9 mouse cellular contexts compared by ENCODE assay signal in the genomic region with DNA sequence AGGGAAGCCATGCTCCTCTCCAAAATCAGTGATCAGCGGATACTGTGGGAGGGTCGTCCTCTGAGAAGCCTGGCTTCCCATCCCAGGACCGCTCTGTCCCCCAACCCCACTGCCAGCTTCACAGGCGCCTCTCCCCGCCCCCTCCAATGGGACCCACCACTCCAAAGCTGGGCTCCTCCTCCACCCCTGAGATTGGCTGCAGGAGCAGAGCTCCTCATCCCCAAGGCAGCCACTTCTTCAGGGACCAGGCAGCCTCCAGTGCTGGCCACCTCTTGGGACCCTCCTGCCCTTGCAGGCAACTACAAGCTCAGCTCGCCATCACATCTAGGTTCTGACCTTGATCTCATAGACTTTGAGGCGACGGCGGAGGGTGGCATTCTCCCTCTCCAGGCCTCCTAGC. TPM values are rescaled to one million over a fixed set of nuclear protein-coding genes. Genes with fewer than 3 reads are reported as not detected.
A peak's percentile ranks its signal among the peaks of the same experiment; 100 is the strongest.
DNase-seq lines count a peak whose midpoint lies in the region; ATAC-seq lines count a peak whose summit lies in the region.
"Had no signal": no experiment of that assay in that cellular context is flagged by ENCODE, and none has a peak within 500 bp of the region (broad histone marks: within the 10 kb centered on the region; RNA-seq: fewer than 3 reads in every experiment).

No protein-coding gene starts in this region.

- H3K9me3 ChIP-seq in kidney, embryonic 16.5 days (ENCODE audit: low read length), result no peaks in the 10 kb centered on the region
- H3K9me3 ChIP-seq in embryonic facial prominence, embryonic 14.5 days (ENCODE audit: control insufficient read depth, low read length), result no peaks in the 10 kb centered on the region
- no peaks in the 10 kb centered on the region for H3K9me3 ChIP-seq in intestine, embryonic 14.5 days (ENCODE audit: control insufficient read depth, low read length)
- no peaks in the 10 kb centered on the region for H3K9me3 ChIP-seq in midbrain, embryonic 15.5 days

- H3K9ac ChIP-seq in kidney, embryonic 16.5 days (replicated peaks; ENCODE audit: low read length), result peak overlapping the region; percentile 76
- peak overlapping the region; percentile 81; the same call in 1 of the 2 replicates for H3K9ac ChIP-seq in embryonic facial prominence, embryonic 14.5 days (ENCODE audit: low read depth, low read length)
- H3K9ac ChIP-seq in intestine, embryonic 14.5 days (ENCODE audit: low read length), result no peak overlapping the region
- H3K9ac ChIP-seq in midbrain, embryonic 15.5 days, result 0 out of 2 replicates have a peak overlapping the region, but pooled peaks have one; percentile 2

- H3K4me3 ChIP-seq in kidney, embryonic 16.5 days (ENCODE audit: low read length), result peak overlapping the region; percentile 78
- H3K4me3 ChIP-seq in embryonic facial prominence, embryonic 14.5 days (ENCODE audit: low read depth, low read length), result peak overlapping the region; percentile 76
- peak overlapping the region; percentile 49; the same call in 1 of the 2 replicates for H3K4me3 ChIP-seq in intestine, embryonic 14.5 days (ENCODE audit: low read depth, low read length)
- H3K4me3 ChIP-seq in midbrain, embryonic 15.5 days, result peak overlapping the region; percentile 75; the same call in 1 of the 2 replicates

- peak overlapping the region; percentile 90 for H3K4me2 ChIP-seq in kidney, embryonic 16.5 days (replicated peaks; ENCODE audit: low read depth, low read length)
- H3K4me2 ChIP-seq in embryonic facial prominence, embryonic 14.5 days (ENCODE audit: low read depth, low read length), result peak overlapping the region; percentile 83
- peak overlapping the region; percentile 87 for H3K4me2 ChIP-seq in intestine, embryonic 14.5 days (ENCODE audit: low read length)
- peak overlapping the region; percentile 78 for H3K4me2 ChIP-seq in midbrain, embryonic 15.5 days

- peaks cover 7% of the 10 kb centered on the region; the same call in 1 of the 2 replicates for H3K36me3 ChIP-seq in kidney, embryonic 16.5 days (ENCODE audit: insufficient read depth, low read length)
- H3K36me3 ChIP-seq in embryonic facial prominence, embryonic 14.5 days (ENCODE audit: control insufficient read depth, insufficient read depth, low read length), result peaks cover 37% of the 10 kb centered on the region
- peaks cover 9% of the 10 kb centered on the region; the same call in 1 of the 2 replicates for H3K36me3 ChIP-seq in intestine, embryonic 14.5 days (ENCODE audit: control insufficient read depth, insufficient read depth, low read length)
- peaks cover 4% of the 10 kb centered on the region; the same call in 1 of the 2 replicates for H3K36me3 ChIP-seq in midbrain, embryonic 15.5 days (replicated peaks)

- DNase-seq in kidney, postnatal 10 days, result no peak
- no peak for DNase-seq in embryonic facial prominence, embryonic 14.5 days (ENCODE audit: low spot score)
- DNase-seq in intestine, embryonic 14.5 days (ENCODE audit: low spot score), result no peak
- DNase-seq in Muller cell, postnatal 12 days (ENCODE audit: inconsistent ontology term), result no peak
- no peak for DNase-seq in cerebellum, postnatal 36 days
- no peak for DNase-seq in yolk sac, embryonic 10.5 days (ENCODE audit: low spot score)

- ATAC-seq in kidney, embryonic 16.5 days (ENCODE audit: low FRiP score, low TSS enrichment), result no peak
- no peak for ATAC-seq in embryonic facial prominence, embryonic 14.5 days (ENCODE audit: low read depth)
- no peak for ATAC-seq in intestine, embryonic 14.5 days (replicated peaks; ENCODE audit: low FRiP score, low TSS enrichment, low read depth)
- no peak for ATAC-seq in midbrain, embryonic 15.5 days (replicated peaks)
- ATAC-seq: inflammation-experienced regulatory T-cells, adult 6 months had no signal

- 0 out of 2 replicates have a peak, but pooled peaks cover 3% of the 10 kb centered on the region for H3K27me3 ChIP-seq in kidney, embryonic 16.5 days (ENCODE audit: insufficient read depth, low read length)
- H3K27me3 ChIP-seq in embryonic facial prominence, embryonic 14.5 days (replicated peaks; ENCODE audit: control insufficient read depth, insufficient read depth, low read length), result no peaks in the 10 kb centered on the region
- H3K27me3 ChIP-seq in intestine, embryonic 14.5 days (replicated peaks; ENCODE audit: control insufficient read depth, insufficient read depth, low read length), result no peaks in the 10 kb centered on the region
- H3K27me3 ChIP-seq in midbrain, embryonic 15.5 days (replicated peaks), result no peaks in the 10 kb centered on the region

- 25% methylated on average over 9 of the region's 9 CpGs for WGBS in kidney, embryonic 16.5 days
- WGBS in embryonic facial prominence, embryonic 14.5 days, result 39% methylated on average over 9 of the region's 9 CpGs
- 35% methylated on average over 9 of the region's 9 CpGs for WGBS in intestine, embryonic 14.5 days
- 33% methylated on average over 9 of the region's 9 CpGs for WGBS in midbrain, embryonic 15.5 days

- peak overlapping the region; percentile 83 for H3K27ac ChIP-seq in kidney, embryonic 16.5 days (ENCODE audit: low read length)
- H3K27ac ChIP-seq in embryonic facial prominence, embryonic 14.5 days (replicated peaks; ENCODE audit: low read depth, low read length), result 0 out of 2 replicates have a peak overlapping the region, but pooled peaks have one; percentile 93
- no peak overlapping the region; the same call in 1 of the 2 replicates for H3K27ac ChIP-seq in intestine, embryonic 14.5 days (ENCODE audit: low read depth)
- 0 out of 2 replicates have a peak overlapping the region, but pooled peaks have one; percentile 95 for H3K27ac ChIP-seq in midbrain, embryonic 15.5 days

- peaks cover 33% of the 10 kb centered on the region for H3K4me1 ChIP-seq in kidney, embryonic 16.5 days (ENCODE audit: insufficient read depth, low read length)
- H3K4me1 ChIP-seq in embryonic facial prominence, embryonic 14.5 days (ENCODE audit: control insufficient read depth, insufficient read depth, low read length), result peaks cover 8% of the 10 kb centered on the region
- peaks cover 26% of the 10 kb centered on the region for H3K4me1 ChIP-seq in intestine, embryonic 14.5 days (replicated peaks; ENCODE audit: control insufficient read depth, insufficient read depth, low read length)
- H3K4me1 ChIP-seq in midbrain, embryonic 15.5 days, result peaks cover 29% of the 10 kb centered on the region

RNA-seq across cellular contexts. Expression of gene Tbkbp1, which starts 2.3 kb away (rescaled TPM):
- polyA plus RNA-seq in kidney, embryonic 16.5 days (2015; fragmentation: Nextera tagmentation; extraction: Ambion mirVana), result 4.0 TPM in 2 replicates
- 7.6 TPM in 2 replicates for polyA plus RNA-seq in embryonic facial prominence, embryonic 14.5 days (2014; fragmentation: Nextera tagmentation; extraction: Ambion mirVana)
- polyA plus RNA-seq in intestine, embryonic 14.5 days (2014; fragmentation: Nextera tagmentation; extraction: Ambion mirVana), result 3.2 and 3.9 TPM in 2 replicates
- polyA plus RNA-seq in midbrain, embryonic 15.5 days (2015; fragmentation: Nextera tagmentation; extraction: Ambion mirVana), result 11.7 and 12.1 TPM in 2 replicates

RNA-seq across cellular contexts. Expression of gene Tbx21, which starts 33.9 kb away (rescaled TPM):
- polyA plus RNA-seq in kidney, embryonic 16.5 days (2015; fragmentation: Nextera tagmentation; extraction: Ambion mirVana), result 0.14 and 0.24 TPM in 2 replicates
- polyA plus RNA-seq in embryonic facial prominence, embryonic 14.5 days (2014; fragmentation: Nextera tagmentation; extraction: Ambion mirVana), result 0.13 and 0.26 TPM in 2 replicates
- 0.07 TPM in 1 of 2 replicates, not detected in the other for polyA plus RNA-seq in intestine, embryonic 14.5 days (2014; fragmentation: Nextera tagmentation; extraction: Ambion mirVana)
- 0.13 and 0.19 TPM in 2 replicates for polyA plus RNA-seq in midbrain, embryonic 15.5 days (2015; fragmentation: Nextera tagmentation; extraction: Ambion mirVana)

RNA-seq across cellular contexts. Expression of gene Kpnb1, which starts 38.7 kb away (rescaled TPM):
- 51.0 and 54.6 TPM in 2 replicates for polyA plus RNA-seq in kidney, embryonic 16.5 days (2015; fragmentation: Nextera tagmentation; extraction: Ambion mirVana)
- 59.8 and 66.0 TPM in 2 replicates for polyA plus RNA-seq in embryonic facial prominence, embryonic 14.5 days (2014; fragmentation: Nextera tagmentation; extraction: Ambion mirVana)
- polyA plus RNA-seq in intestine, embryonic 14.5 days (2014; fragmentation: Nextera tagmentation; extraction: Ambion mirVana), result 79.9 and 86.0 TPM in 2 replicates
- polyA plus RNA-seq in midbrain, embryonic 15.5 days (2015; fragmentation: Nextera tagmentation; extraction: Ambion mirVana), result 33.8 and 34.6 TPM in 2 replicates
